Mouse (Mus musculus): ENCODE measurements around the gene Acot8. TPM values are rescaled to one million over a fixed set of nuclear protein-coding genes. Genes with fewer than 3 reads are reported as not detected.

Gene Acot8
- total and polyA plus RNA-seq, 3 experiments = 11.9 to 26.8 (median 15.8) TPM

- H3K4me1 ChIP-seq (ENCODE audit: control insufficient read depth in 1 of 2, insufficient read depth in 2 of 2) = no peaks in the 10 kb centered on the region
- H3K27ac ChIP-seq (ENCODE audit: insufficient read depth, low read depth) = no peak overlapping the region
- no peak overlapping the region for H3K9ac ChIP-seq (ENCODE audit: insufficient read depth, low read depth)
- dilution Hi-C loops (cut with MboI; ENCODE audit: extremely low pct_ligation_motif_present, extremely low pct_unique_long_range_greater_than_20kb, low sequenced_read_pairs) = no loop called here
- in situ Hi-C loops (cut with MboI; ENCODE audit: low pct_ligation_motif_present, low pct_unique_long_range_greater_than_20kb, low sequenced_read_pairs) = no loop called here
- no peak overlapping the region for H3K4me3 ChIP-seq (replicated peaks in 1 of 3; ENCODE audit: low read depth in 2 of 3, low read length in 2 of 3, poor library complexity in 1 of 3)
- TF ChIP-seq POLR2AphosphoS2 (IDR thresholded peaks at IDR 0.05; ENCODE audit: low read depth, low read length) (no peak), BHLHE40 (IDR thresholded peaks at IDR 0.05; ENCODE audit: low read depth, low read length) (no peak), MXI1 (IDR thresholded peaks at IDR 0.05; ENCODE audit: low read depth, low read length) (no peak), NRF1 (IDR thresholded peaks at IDR 0.05; ENCODE audit: low read depth, low read length) (no peak), CHD2 (IDR thresholded peaks at IDR 0.05; ENCODE audit: low read length) (no peak), EP300 (IDR thresholded peaks at IDR 0.05; ENCODE audit: low read length) (no peak), TBP (conservative IDR thresholded peaks at IDR 0.05; ENCODE audit: low read depth, low read length) (no peak), PAX5 (IDR thresholded peaks at IDR 0.05; ENCODE audit: low read length) (no peak), ZC3H11A (IDR thresholded peaks at IDR 0.05; ENCODE audit: low read depth, low read length) (no peak), KAT2A (IDR thresholded peaks at IDR 0.05; ENCODE audit: insufficient replicate concordance, low read length) (no peak), NELFE (IDR thresholded peaks at IDR 0.05; ENCODE audit: low read depth, low read length) (no peak), USF2 (conservative IDR thresholded peaks at IDR 0.05; ENCODE audit: low read depth, low read length) (no peak), SIN3A (IDR thresholded peaks at IDR 0.05; ENCODE audit: low read length) (no peak), MAZ (IDR thresholded peaks at IDR 0.05; ENCODE audit: low read depth, low read length) (no peak), ZMIZ1 (IDR thresholded peaks at IDR 0.05; ENCODE audit: low read depth, low read length) (no peak), MYC (IDR thresholded peaks at IDR 0.05; ENCODE audit: low read depth, low read length) (no peak)
- no peak for DNase-seq (ENCODE audit: extremely low read depth)
- H3K36me3 ChIP-seq (replicated peaks in 1 of 2; ENCODE audit: control insufficient read depth in 1 of 2, insufficient read depth in 1 of 2, low read length in 1 of 2) = peaks cover 86 to 99% of the 10 kb centered on the region in 2 experiments
- H3K27me3 ChIP-seq (replicated peaks) = no peaks in the 10 kb centered on the region
- no peaks in the 10 kb centered on the region for H3K9me3 ChIP-seq (replicated peaks; ENCODE audit: low read length)
- H3K4me2 ChIP-seq (ENCODE audit: insufficient read depth, low read depth, poor library complexity, severe bottlenecking) = no peak overlapping the region
- no peaks in the 10 kb centered on the region for H3K79me2 ChIP-seq (replicated peaks; ENCODE audit: control insufficient read depth, extremely low read depth, insufficient read depth, poor library complexity, severe bottlenecking)
These were observed 46.8 kb downstream of the Acot8 start for GRCm38 (mm10) chr2:164757841-164758240.

GRCm38 (mm10) chr2:164754800-164755199, 49.9 kb downstream of the Acot8 start:
- Histone ChIP-seq H3K9me3 (replicated peaks; ENCODE audit: low read length) (no peaks in the 10 kb centered on the region), H3K27me3 (replicated peaks) (no peaks in the 10 kb centered on the region), H3K4me3 (replicated peaks in 1 of 3; ENCODE audit: low read depth in 2 of 3, low read length in 2 of 3, poor library complexity in 1 of 3) (no peak overlapping the region), H3K4me2 (ENCODE audit: insufficient read depth, low read depth, poor library complexity, severe bottlenecking) (no peak overlapping the region), H3K9ac (ENCODE audit: insufficient read depth, low read depth) (no peak overlapping the region), H3K36me3 (replicated peaks in 1 of 2; ENCODE audit: control insufficient read depth in 1 of 2, insufficient read depth in 1 of 2, low read length in 1 of 2) (peaks cover 74 to 97% of the 10 kb centered on the region in 2 experiments), H3K27ac (ENCODE audit: insufficient read depth, low read depth) (no peak overlapping the region), H3K79me2 (replicated peaks; ENCODE audit: control insufficient read depth, extremely low read depth, insufficient read depth, poor library complexity, severe bottlenecking) (0 out of 2 replicates have a peak, but pooled peaks cover 3% of the 10 kb centered on the region), H3K4me1 (ENCODE audit: control insufficient read depth in 1 of 2, insufficient read depth in 2 of 2) (no peaks in the 10 kb centered on the region)
- DNase-seq (ENCODE audit: extremely low read depth) = no peak
- dilution Hi-C loops (cut with MboI; ENCODE audit: extremely low pct_ligation_motif_present, extremely low pct_unique_long_range_greater_than_20kb, low sequenced_read_pairs) (no loop called here), in situ Hi-C loops (cut with MboI; ENCODE audit: low pct_ligation_motif_present, low pct_unique_long_range_greater_than_20kb, low sequenced_read_pairs) (no loop called here)
- TF ChIP-seq ZC3H11A (IDR thresholded peaks at IDR 0.05; ENCODE audit: low read depth, low read length) (no peak), BHLHE40 (IDR thresholded peaks at IDR 0.05; ENCODE audit: low read depth, low read length) (no peak), NRF1 (IDR thresholded peaks at IDR 0.05; ENCODE audit: low read depth, low read length) (no peak), CHD2 (IDR thresholded peaks at IDR 0.05; ENCODE audit: low read length) (no peak), SIN3A (IDR thresholded peaks at IDR 0.05; ENCODE audit: low read length) (no peak), TBP (conservative IDR thresholded peaks at IDR 0.05; ENCODE audit: low read depth, low read length) (no peak), ELF1 (IDR thresholded peaks at IDR 0.05; ENCODE audit: low read depth, low read length) (no peak), ZMIZ1 (IDR thresholded peaks at IDR 0.05; ENCODE audit: low read depth, low read length) (no peak), MYC (IDR thresholded peaks at IDR 0.05; ENCODE audit: low read depth, low read length) (no peak), PAX5 (IDR thresholded peaks at IDR 0.05; ENCODE audit: low read length) (no peak), MEF2A (IDR thresholded peaks at IDR 0.05; ENCODE audit: borderline replicate concordance, low read depth, low read length) (no peak), HCFC1 (IDR thresholded peaks at IDR 0.05; ENCODE audit: low read depth, low read length) (no peak), IRF4 (IDR thresholded peaks at IDR 0.05; ENCODE audit: low read depth, low read length) (no peak), USF2 (conservative IDR thresholded peaks at IDR 0.05; ENCODE audit: low read depth, low read length) (no peak)

Measured in CH12.LX (cell line).